Mouse (Mus musculus) Patski (cell line): ENCODE measurements around the gene Trappc3l. TPM values are rescaled to one million over a fixed set of nuclear protein-coding genes. Genes with fewer than 3 reads are reported as not detected.

Experiments
- ATAC-seq: fragments of 100-300 bp; one replicate; pipeline ENCODE4 v1.8.0; 2021
- CTCF ChIA-PET: fragments of 350-600 bp; sonication (Branson Sonifier 250); formaldehyde crosslinking; loops from one replicate; lab custom pipeline; 2022; ENCODE audit warnings: inconsistent platforms; lab: Charles Lee
- POLR2A ChIA-PET: fragments of 350-600 bp; sonication (Branson Sonifier 250); formaldehyde crosslinking; loops from one replicate; lab custom pipeline; 2022; ENCODE audit warnings: antibody characterized with exemption, inconsistent platforms; lab: Charles Lee
- DNase-seq: peaks from one replicate; pipeline ENCODE4 v3.0.0-alpha.2; 2011; ENCODE audit warnings: low read depth, low spot score
- H3K27me3 ChIP-seq: fragments of 371-371 bp; one replicate; pipeline ENCODE4 v1.5.1; 2021
- CTCF ChIP-seq: fragments of 100-300 bp; IDR thresholded peaks from one replicate; pipeline ENCODE4 v1.5.1; 2021
- in situ Hi-C: fragments of 300-500 bp; cut with MboI; formaldehyde crosslinking; loops from 3 replicates; pipeline ENCODE4 v1.11.1; 2018; ENCODE audit warnings: low pct_unique_long_range_greater_than_20kb, mixed read lengths
- polyA plus RNA-seq: library from polyadenylated mRNA; unstranded; gene quantifications from one replicate; pipeline ENCODE4 v1.2.3, GENCODE M21; 2021

The Trappc3l gene
- polyA plus RNA-seq, 1 experiment from 2014 or later = not detected

DNA sequence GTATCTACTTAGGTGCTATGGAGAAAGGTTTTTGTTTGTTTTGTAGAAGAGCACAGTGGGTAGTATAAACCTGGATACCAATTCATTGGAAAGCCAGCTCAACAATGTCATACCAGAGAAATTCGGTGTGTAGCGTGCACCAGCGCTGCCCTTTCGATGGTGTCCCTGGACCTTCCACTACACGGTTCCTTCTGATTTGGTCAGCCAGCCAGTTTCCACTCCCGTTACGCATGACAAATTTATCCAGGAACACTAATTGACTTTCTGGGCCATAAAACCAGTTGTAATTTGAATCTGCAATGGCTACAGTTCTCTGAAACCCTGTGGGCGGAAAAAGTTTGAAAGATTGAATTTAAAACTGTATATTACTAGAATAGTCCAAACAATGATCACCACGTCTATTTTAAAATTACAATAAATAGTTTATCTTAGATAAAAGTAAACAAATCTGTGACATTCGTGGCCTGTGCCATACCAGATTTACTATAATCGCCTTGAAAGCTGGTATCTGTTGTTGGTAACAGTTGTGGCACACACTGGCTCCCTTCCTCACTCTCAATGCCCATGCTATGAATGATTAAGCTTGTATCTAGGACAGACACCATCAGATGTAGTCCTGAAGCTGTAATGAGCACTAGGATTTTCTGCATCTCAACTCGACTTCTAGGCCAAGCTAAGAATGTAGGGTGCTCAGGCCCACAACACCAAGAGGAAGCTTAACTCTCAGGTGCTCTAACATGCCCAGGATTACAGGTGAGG lies 118.6 kb downstream of the Trappc3l start:
- POLR2A ChIA-PET = interaction anchor here (0.6 to 1.7 kb wide), 2 partner anchors 21 to 548 kb away, joined by 3 read pairs; no protein-coding TSS in a partner anchor
- in situ Hi-C loops = no loop called here
- TF ChIP-seq CTCF = no peak
- H3K27me3 ChIP-seq = no peaks in the 10 kb centered on the region
- CTCF ChIA-PET = no interaction called here
- DNase-seq (no peak), ATAC-seq (no peak)

Other genes with a start within 250 kb of the Trappc3l start
- not detected for gene Sult3a1, start 179.9 kb upstream of the Trappc3l start, polyA plus RNA-seq
- gene Rsph4a, start 132.5 kb upstream of the Trappc3l start, polyA plus RNA-seq = 0.06 TPM
- gene Zup1, start 86.3 kb upstream of the Trappc3l start, polyA plus RNA-seq = 14.3 TPM
- gene Rwdd1, start 18.0 kb upstream of the Trappc3l start, polyA plus RNA-seq = 93.8 TPM
- 0.03 TPM for gene Calhm4, start 6.7 kb downstream of the Trappc3l start, polyA plus RNA-seq
- gene Calhm5, start 58.9 kb downstream of the Trappc3l start, polyA plus RNA-seq = 0.59 TPM
- not detected for gene Calhm6, start 90.4 kb downstream of the Trappc3l start, polyA plus RNA-seq
- gene Dse, start 170.1 kb downstream of the Trappc3l start, polyA plus RNA-seq = 6.8 TPM
- 50.8 TPM for gene Tspyl1, start 244.6 kb downstream of the Trappc3l start, polyA plus RNA-seq